Mouse (Mus musculus): ENCODE data around the gene Necab2. TPM values are rescaled to one million over a fixed set of nuclear protein-coding genes. Genes with fewer than 3 reads are reported as not detected.

The Necab2 gene
- polyA plus RNA-seq, 1 experiment from 2014 or later = 2.3 TPM

GRCm38 (mm10) chr8:119426069-119426735 is 20.3 kb upstream of the Necab2 start:
- Histone ChIP-seq H3K27me3 (ENCODE audit: insufficient read depth, low read length) (no peaks in the 10 kb centered on the region), H3K36me3 (ENCODE audit: insufficient read depth, low read length) (no peaks in the 10 kb centered on the region), H3K9me3 (ENCODE audit: low read length) (no peaks in the 10 kb centered on the region), H3K4me1 (ENCODE audit: insufficient read depth, low read length) (peaks cover 31% of the 10 kb centered on the region), H3K27ac (ENCODE audit: low read length) (peak overlapping the region; percentile 67), H3K4me2 (replicated peaks; ENCODE audit: low read depth, low read length) (no peak overlapping the region), H3K9ac (replicated peaks; ENCODE audit: low read length) (no peak overlapping the region), H3K4me3 (ENCODE audit: low read length) (no peak overlapping the region)
- ATAC-seq (ENCODE audit: low FRiP score, low TSS enrichment) = no peak
- 61% methylated on average over 6 of the region's 6 CpGs for WGBS

DNA sequence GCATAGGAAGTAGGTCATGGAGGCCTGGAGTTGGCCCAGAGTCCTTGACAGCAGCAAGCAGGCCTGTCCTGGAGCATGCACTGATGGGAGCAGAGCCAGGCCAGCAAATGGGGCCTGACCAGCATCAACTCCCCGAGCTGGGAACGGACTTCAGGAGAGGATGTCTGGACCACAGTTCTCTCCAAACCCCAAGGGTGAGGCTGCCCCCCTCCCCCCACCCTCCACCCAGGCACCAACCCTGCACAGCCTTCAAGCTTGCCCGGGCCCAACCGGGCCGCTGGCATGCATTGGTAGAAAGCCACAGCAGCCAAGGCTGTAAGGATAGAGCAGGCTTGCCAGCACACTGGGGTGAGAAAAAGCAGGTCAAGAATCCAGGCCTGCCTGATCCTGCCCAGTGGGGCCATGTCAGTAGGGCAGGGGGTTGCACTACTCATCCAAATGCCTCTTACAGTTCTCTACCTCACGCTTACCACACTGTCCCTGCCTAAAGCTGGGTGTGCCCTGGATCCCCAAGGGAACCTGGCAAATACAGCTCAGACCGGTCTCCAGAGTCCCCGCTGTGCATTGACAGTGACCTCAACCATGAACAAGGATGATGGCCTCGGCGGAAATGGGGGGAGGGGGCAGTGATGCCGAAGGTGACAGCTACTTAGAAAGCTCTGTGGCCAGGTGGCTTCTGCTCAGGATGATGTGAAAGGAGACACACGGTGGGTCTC is 18.7 kb upstream of the Necab2 start:
- Histone ChIP-seq H3K9ac (replicated peaks; ENCODE audit: low read length) (no peak overlapping the region), H3K4me1 (ENCODE audit: insufficient read depth, low read length) (peaks cover 31% of the 10 kb centered on the region), H3K27ac (ENCODE audit: low read length) (no peak overlapping the region), H3K4me2 (replicated peaks; ENCODE audit: low read depth, low read length) (no peak overlapping the region), H3K9me3 (ENCODE audit: low read length) (no peaks in the 10 kb centered on the region), H3K4me3 (ENCODE audit: low read length) (no peak overlapping the region), H3K36me3 (ENCODE audit: insufficient read depth, low read length) (no peaks in the 10 kb centered on the region), H3K27me3 (ENCODE audit: insufficient read depth, low read length) (no peaks in the 10 kb centered on the region)
- WGBS = 64% methylated on average over 12 of the region's 12 CpGs
- no peak for ATAC-seq (ENCODE audit: low FRiP score, low TSS enrichment)

DNA sequence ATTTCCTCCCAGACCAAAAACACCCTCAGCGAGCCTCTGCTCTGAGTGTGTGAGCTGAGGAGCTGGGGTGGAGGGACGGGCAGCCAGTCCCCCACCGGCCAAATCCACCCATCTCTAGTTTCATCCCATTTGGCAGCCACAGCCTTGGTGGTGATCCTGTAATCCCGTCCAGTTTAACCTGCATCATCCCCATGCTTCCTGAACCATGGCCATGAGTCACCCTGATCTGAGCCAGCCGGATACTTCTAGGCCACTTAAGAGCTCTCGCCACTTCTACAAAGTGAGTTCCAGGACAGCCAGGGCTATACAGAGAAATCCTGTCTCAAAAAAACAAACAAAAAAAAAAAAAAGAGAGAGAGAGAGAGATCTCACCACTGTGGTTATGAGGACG is 18.2 kb upstream of the Necab2 start:
- Histone ChIP-seq H3K9me3 (ENCODE audit: low read length) (no peaks in the 10 kb centered on the region), H3K9ac (replicated peaks; ENCODE audit: low read length) (no peak overlapping the region), H3K27ac (ENCODE audit: low read length) (no peak overlapping the region), H3K4me3 (ENCODE audit: low read length) (no peak overlapping the region), H3K27me3 (ENCODE audit: insufficient read depth, low read length) (no peaks in the 10 kb centered on the region), H3K4me1 (ENCODE audit: insufficient read depth, low read length) (peaks cover 31% of the 10 kb centered on the region), H3K36me3 (ENCODE audit: insufficient read depth, low read length) (no peaks in the 10 kb centered on the region), H3K4me2 (replicated peaks; ENCODE audit: low read depth, low read length) (no peak overlapping the region)
- ATAC-seq (ENCODE audit: low FRiP score, low TSS enrichment) = 0 out of 2 replicates have a peak, but pooled peaks have one; percentile 5
- WGBS = 39% methylated on average over 7 of the region's 7 CpGs

GRCm38 (mm10) chr8:119428766-119429327 is 17.7 kb upstream of the Necab2 start:
- H3K9ac ChIP-seq (replicated peaks; ENCODE audit: low read length) = no peak overlapping the region
- H3K4me1 ChIP-seq (ENCODE audit: insufficient read depth, low read length) = peaks cover 27% of the 10 kb centered on the region
- no peaks in the 10 kb centered on the region for H3K27me3 ChIP-seq (ENCODE audit: insufficient read depth, low read length)
- no peaks in the 10 kb centered on the region for H3K9me3 ChIP-seq (ENCODE audit: low read length)
- WGBS = 70% methylated on average over 5 of the region's 5 CpGs
- ATAC-seq (ENCODE audit: low FRiP score, low TSS enrichment) = no peak
- no peak overlapping the region for H3K4me2 ChIP-seq (replicated peaks; ENCODE audit: low read depth, low read length)
- H3K4me3 ChIP-seq (ENCODE audit: low read length) = no peak overlapping the region
- H3K36me3 ChIP-seq (ENCODE audit: insufficient read depth, low read length) = no peaks in the 10 kb centered on the region
- H3K27ac ChIP-seq (ENCODE audit: low read length) = no peak overlapping the region

DNA sequence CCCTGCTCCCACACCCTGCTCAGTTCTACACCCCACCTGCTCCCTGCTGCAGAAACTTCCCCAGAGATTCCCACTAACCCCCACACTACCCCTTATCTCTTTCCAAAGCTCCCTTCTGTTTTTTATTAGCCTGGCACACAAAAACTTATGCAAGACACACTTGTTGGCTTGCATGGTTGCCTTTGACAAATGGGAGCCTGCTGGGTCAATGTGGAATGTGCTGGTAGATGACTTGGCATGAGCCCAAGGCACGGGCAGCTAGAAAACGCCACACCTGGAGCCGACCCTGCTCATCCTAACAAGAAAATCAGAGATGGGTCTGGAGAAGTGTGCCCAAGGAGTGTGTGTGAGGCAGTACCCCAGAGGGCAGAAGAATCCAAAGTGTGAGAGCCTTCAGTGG is 17.0 kb upstream of the Necab2 start:
- Histone ChIP-seq H3K4me2 (replicated peaks; ENCODE audit: low read depth, low read length) (no peak overlapping the region), H3K9ac (replicated peaks; ENCODE audit: low read length) (no peak overlapping the region), H3K27me3 (ENCODE audit: insufficient read depth, low read length) (no peaks in the 10 kb centered on the region), H3K36me3 (ENCODE audit: insufficient read depth, low read length) (no peaks in the 10 kb centered on the region), H3K4me3 (ENCODE audit: low read length) (no peak overlapping the region), H3K27ac (ENCODE audit: low read length) (no peak overlapping the region), H3K4me1 (ENCODE audit: insufficient read depth, low read length) (peaks cover 20% of the 10 kb centered on the region), H3K9me3 (ENCODE audit: low read length) (no peaks in the 10 kb centered on the region)
- ATAC-seq (ENCODE audit: low FRiP score, low TSS enrichment) = no peak
- 81% methylated on average over 3 of the region's 3 CpGs for WGBS

GRCm38 (mm10) chr8:119430250-119430649 is 16.3 kb upstream of the Necab2 start:
- H3K4me2 ChIP-seq (replicated peaks; ENCODE audit: low read depth, low read length) = no peak overlapping the region
- no peaks in the 10 kb centered on the region for H3K36me3 ChIP-seq (ENCODE audit: insufficient read depth, low read length)
- no peak overlapping the region for H3K9ac ChIP-seq (replicated peaks; ENCODE audit: low read length)
- no peak overlapping the region for H3K4me3 ChIP-seq (ENCODE audit: low read length)
- H3K27ac ChIP-seq (ENCODE audit: low read length) = no peak overlapping the region
- no peak for ATAC-seq (ENCODE audit: low FRiP score, low TSS enrichment)
- H3K9me3 ChIP-seq (ENCODE audit: low read length) = no peaks in the 10 kb centered on the region
- no peaks in the 10 kb centered on the region for H3K27me3 ChIP-seq (ENCODE audit: insufficient read depth, low read length)
- 61% methylated on average over 8 of the region's 8 CpGs for WGBS
- peaks cover 17% of the 10 kb centered on the region for H3K4me1 ChIP-seq (ENCODE audit: insufficient read depth, low read length)

DNA sequence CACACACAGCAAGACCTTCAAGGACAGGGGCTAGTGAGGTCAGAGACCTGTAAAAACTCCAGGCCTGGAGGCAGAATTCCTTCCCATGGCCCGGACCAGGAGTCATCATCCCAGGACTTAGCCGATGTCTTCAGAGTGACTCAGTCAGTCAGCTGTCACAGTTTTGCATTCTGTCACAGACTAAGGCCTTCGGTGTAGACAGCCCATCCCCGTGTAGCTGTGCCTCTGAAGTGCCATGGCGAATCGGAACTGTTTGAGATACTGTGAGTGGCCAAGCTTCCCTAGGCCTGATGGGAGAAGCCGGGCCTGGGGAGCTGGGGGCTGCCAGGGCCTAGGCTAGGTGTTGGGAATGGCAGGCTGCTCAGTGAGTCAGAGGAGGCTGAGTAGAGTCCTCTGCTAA is 15.8 kb upstream of the Necab2 start:
- ATAC-seq (ENCODE audit: low FRiP score, low TSS enrichment) = no peak
- Histone ChIP-seq H3K4me2 (replicated peaks; ENCODE audit: low read depth, low read length) (no peak overlapping the region), H3K4me1 (ENCODE audit: insufficient read depth, low read length) (peaks cover 15% of the 10 kb centered on the region), H3K9me3 (ENCODE audit: low read length) (no peaks in the 10 kb centered on the region), H3K27ac (ENCODE audit: low read length) (no peak overlapping the region), H3K9ac (replicated peaks; ENCODE audit: low read length) (no peak overlapping the region), H3K36me3 (ENCODE audit: insufficient read depth, low read length) (no peaks in the 10 kb centered on the region), H3K4me3 (ENCODE audit: low read length) (no peak overlapping the region), H3K27me3 (ENCODE audit: insufficient read depth, low read length) (no peaks in the 10 kb centered on the region)
- 90% methylated on average over 7 of the region's 7 CpGs for WGBS

DNA sequence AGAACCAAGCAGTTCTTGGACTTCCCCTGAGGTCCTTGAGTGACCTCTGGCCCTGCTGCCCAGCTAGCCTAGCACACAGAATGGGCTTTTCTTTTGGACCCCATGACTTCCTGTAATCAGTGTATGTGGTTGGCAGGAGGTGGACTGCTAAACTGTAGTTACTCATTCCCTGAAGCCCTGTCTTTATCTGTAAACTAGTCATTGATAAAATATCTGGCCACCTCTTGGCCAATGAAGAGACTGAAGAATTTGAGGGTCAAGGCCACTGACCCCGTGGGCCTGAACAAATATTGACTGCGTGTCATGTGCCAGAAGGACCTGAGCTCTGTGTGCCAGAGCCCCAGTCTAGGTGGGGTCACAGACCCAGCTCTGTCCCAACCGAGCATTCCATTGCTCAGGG is 14.1 kb upstream of the Necab2 start:
- no peak overlapping the region for H3K27ac ChIP-seq (ENCODE audit: low read length)
- no peak overlapping the region for H3K4me3 ChIP-seq (ENCODE audit: low read length)
- H3K27me3 ChIP-seq (ENCODE audit: insufficient read depth, low read length) = no peaks in the 10 kb centered on the region
- WGBS = 48% methylated on average over 3 of the region's 3 CpGs
- peaks cover 21% of the 10 kb centered on the region for H3K4me1 ChIP-seq (ENCODE audit: insufficient read depth, low read length)
- H3K9me3 ChIP-seq (ENCODE audit: low read length) = no peaks in the 10 kb centered on the region
- H3K36me3 ChIP-seq (ENCODE audit: insufficient read depth, low read length) = no peaks in the 10 kb centered on the region
- no peak overlapping the region for H3K9ac ChIP-seq (replicated peaks; ENCODE audit: low read length)
- ATAC-seq (ENCODE audit: low FRiP score, low TSS enrichment) = no peak
- no peak overlapping the region for H3K4me2 ChIP-seq (replicated peaks; ENCODE audit: low read depth, low read length)

DNA sequence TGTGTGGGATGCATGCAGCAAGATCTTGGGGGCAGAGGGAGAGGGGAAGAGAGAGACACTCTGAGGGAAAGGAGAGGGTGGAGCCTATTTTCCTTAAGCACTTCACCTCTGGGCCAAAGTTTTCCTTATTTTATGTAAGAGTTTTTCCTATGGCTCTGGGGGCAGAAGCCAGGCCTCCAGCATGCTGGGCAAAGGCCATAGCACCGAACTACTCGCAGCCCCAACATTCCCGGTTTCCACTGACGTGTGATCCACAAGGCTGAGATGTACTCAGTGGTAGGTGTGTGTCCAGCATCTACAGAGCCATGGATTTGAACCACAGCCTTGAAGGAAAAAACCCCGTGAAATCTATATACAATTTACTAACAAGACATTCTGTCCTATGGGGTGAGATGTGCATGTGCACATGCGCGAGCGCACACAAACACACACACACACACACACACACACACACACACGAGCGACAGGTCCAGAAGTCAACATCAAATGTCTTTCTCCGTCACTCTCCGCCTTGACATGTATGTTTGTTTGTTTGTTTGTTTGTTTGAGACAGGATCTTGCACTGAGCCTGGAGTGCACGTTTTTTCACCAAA is 12.8 kb upstream of the Necab2 start, which contains the start of gene Osgin1:
Gene Osgin1, plus strand, starts transcription at position 543 of the 593 bp plus-strand sequence.
- Histone ChIP-seq H3K27ac (ENCODE audit: low read length) (no peak within 1 kb of the TSS), H3K4me1 (ENCODE audit: insufficient read depth, low read length) (peaks cover 19% of the 10 kb centered on the region), H3K9ac (replicated peaks; ENCODE audit: low read length) (no peak within 1 kb of the TSS), H3K4me3 (ENCODE audit: low read length) (no peak within 1 kb of the TSS), H3K4me2 (replicated peaks; ENCODE audit: low read depth, low read length) (no peak within 1 kb of the TSS), H3K9me3 (ENCODE audit: low read length) (no peaks in the 10 kb centered on the region), H3K27me3 (ENCODE audit: insufficient read depth, low read length) (no peaks in the 10 kb centered on the region), H3K36me3 (ENCODE audit: insufficient read depth, low read length) (no peaks in the 10 kb centered on the region)
- ATAC-seq (ENCODE audit: low FRiP score, low TSS enrichment) = no peak
- 83% methylated on average over 13 of the region's 13 CpGs for WGBS

DNA sequence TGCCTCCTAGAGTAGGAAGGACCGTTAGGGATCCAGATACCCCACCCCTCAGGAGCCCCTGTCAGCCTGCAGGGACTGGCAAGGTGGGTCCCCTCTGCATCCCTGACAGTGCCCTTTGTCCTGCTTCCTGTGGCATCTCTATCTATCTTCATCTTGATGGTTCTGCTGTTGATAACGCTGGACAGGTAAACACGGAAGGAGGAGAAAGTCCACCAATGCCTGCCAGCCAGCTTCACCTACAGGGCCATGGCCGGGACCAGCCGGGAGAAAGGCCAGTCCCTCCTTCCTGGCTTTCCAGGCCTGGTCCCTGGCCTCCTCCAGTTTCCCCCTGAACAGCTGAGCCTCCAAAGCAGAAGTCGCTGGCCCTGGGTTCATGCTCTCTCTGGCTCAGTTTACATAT is 11.9 kb upstream of the Necab2 start:
- no peak overlapping the region for H3K4me2 ChIP-seq (replicated peaks; ENCODE audit: low read depth, low read length)
- H3K36me3 ChIP-seq (ENCODE audit: insufficient read depth, low read length) = no peaks in the 10 kb centered on the region
- no peaks in the 10 kb centered on the region for H3K9me3 ChIP-seq (ENCODE audit: low read length)
- no peak for ATAC-seq (ENCODE audit: low FRiP score, low TSS enrichment)
- no peak overlapping the region for H3K27ac ChIP-seq (ENCODE audit: low read length)
- H3K9ac ChIP-seq (replicated peaks; ENCODE audit: low read length) = no peak overlapping the region
- peaks cover 16% of the 10 kb centered on the region for H3K4me1 ChIP-seq (ENCODE audit: insufficient read depth, low read length)
- WGBS = 81% methylated on average over 6 of the region's 6 CpGs
- no peaks in the 10 kb centered on the region for H3K27me3 ChIP-seq (ENCODE audit: insufficient read depth, low read length)
- H3K4me3 ChIP-seq (ENCODE audit: low read length) = no peak overlapping the region
